In genomic region chr7:30717006-30717715, GRCm38 (mm10) we compare ENCODE assay signal across 8 mouse cellular contexts. TPM values are rescaled to one million over a fixed set of nuclear protein-coding genes. Genes with fewer than 3 reads are reported as not detected.
A peak's percentile ranks its signal among the peaks of the same experiment; 100 is the strongest.
DNase-seq lines count a peak whose midpoint lies in the region; ATAC-seq and TF ChIP-seq lines count a peak whose summit lies in the region.
"Had no signal": no experiment of that assay in that cellular context is flagged by ENCODE, and none has a peak within 500 bp of the region (broad histone marks: within the 10 kb centered on the region; RNA-seq: fewer than 3 reads in every experiment).

No protein-coding gene starts in this region.

- TF ChIP-seq CTCF in kidney, adult 2 months (conservative IDR thresholded peaks at IDR 0.05; ENCODE audit: insufficient read depth, insufficient read length, low read depth, low read length): no peak

- H3K9me3 ChIP-seq in limb, embryonic 14.5 days (ENCODE audit: control insufficient read depth, low read length): no peaks in the 10 kb centered on the region
- H3K9me3 ChIP-seq in midbrain, embryonic 15.5 days: no peaks in the 10 kb centered on the region

- peak; percentile 92 for ATAC-seq in limb, embryonic 14.5 days (ENCODE audit: low FRiP score, low read depth)
- ATAC-seq in midbrain, embryonic 15.5 days (replicated peaks): peak; percentile 94

- 0 out of 2 replicates have a peak overlapping the region, but pooled peaks have one; percentile 15 for H3K4me3 ChIP-seq in kidney, adult 2 months (ENCODE audit: insufficient read depth, low read depth, low read length)
- peak overlapping the region; percentile 32 for H3K4me3 ChIP-seq in limb, embryonic 14.5 days (replicated peaks; ENCODE audit: low read length)
- H3K4me3 ChIP-seq in midbrain, embryonic 15.5 days: peak overlapping the region; percentile 37
- H3K4me3 ChIP-seq: myocyte had no signal

- H3K4me2 ChIP-seq in limb, embryonic 14.5 days (replicated peaks; ENCODE audit: low read depth, low read length, severe bottlenecking): peak overlapping the region; percentile 59
- H3K4me2 ChIP-seq in midbrain, embryonic 15.5 days: peak overlapping the region; percentile 62

- H3K36me3 ChIP-seq in kidney, adult 2 months (ENCODE audit: control insufficient read depth, insufficient read depth, low read length): no peaks in the 10 kb centered on the region
- H3K36me3 ChIP-seq in limb, embryonic 14.5 days (ENCODE audit: control insufficient read depth, insufficient read depth, low read length): no peaks in the 10 kb centered on the region
- no peaks in the 10 kb centered on the region for H3K36me3 ChIP-seq in midbrain, embryonic 15.5 days (replicated peaks)

- H3K9ac ChIP-seq in limb, embryonic 14.5 days (ENCODE audit: low read depth, low read length, severe bottlenecking): peak overlapping the region; percentile 31; the same call in 1 of the 2 replicates
- peak overlapping the region; percentile 47 for H3K9ac ChIP-seq in midbrain, embryonic 15.5 days

- H3K4me1 ChIP-seq in kidney, adult 2 months (ENCODE audit: control insufficient read depth, insufficient read depth, low read length): no peaks in the 10 kb centered on the region
- peaks cover 7% of the 10 kb centered on the region; the same call in 1 of the 2 replicates for H3K4me1 ChIP-seq in limb, embryonic 14.5 days (ENCODE audit: control insufficient read depth, insufficient read depth, low read length)
- H3K4me1 ChIP-seq in midbrain, embryonic 15.5 days: peaks cover 14% of the 10 kb centered on the region

- 7% methylated on average over 43 of the region's 43 CpGs for WGBS in kidney, adult 2 months
- 2% methylated on average over 43 of the region's 43 CpGs for WGBS in limb, embryonic 14.5 days
- WGBS in midbrain, embryonic 15.5 days: 1% methylated on average over 43 of the region's 43 CpGs

- TF ChIP-seq POLR2A in kidney, adult 2 months (IDR thresholded peaks at IDR 0.05; ENCODE audit: low read depth, low read length): no peak
- TF ChIP-seq POLR2A in limb, embryonic 14.5 days (IDR thresholded peaks at IDR 0.05; ENCODE audit: borderline replicate concordance, extremely low read depth, insufficient read depth, insufficient read length): no peak

- no peaks in the 10 kb centered on the region for H3K27me3 ChIP-seq in kidney, adult 2 months (replicated peaks; ENCODE audit: control insufficient read depth, insufficient read depth, low read length)
- H3K27me3 ChIP-seq in limb, embryonic 14.5 days (ENCODE audit: control insufficient read depth, insufficient read depth, low read length): peaks cover 21% of the 10 kb centered on the region
- peaks cover 24% of the 10 kb centered on the region for H3K27me3 ChIP-seq in midbrain, embryonic 15.5 days (replicated peaks)

- peak; percentile 66 to 76 for DNase-seq in adrenal gland, adult 18-20 months (ENCODE audit: low spot score in 2 of 2)
- DNase-seq in embryo, embryonic 9.5 days (ENCODE audit: extremely low spot score): peak; percentile 91
- peak; percentile 16 for DNase-seq in heart, adult 8-10 months (ENCODE audit: low spot score)
- peak; percentile 40 for DNase-seq in kidney, adult 2 months
- DNase-seq in limb, embryonic 14.5 days (ENCODE audit: low spot score): peak; percentile 83
- DNase-seq in spleen, postnatal 14 days (ENCODE audit: low spot score in 2 of 2): peak; percentile 54 to 68

- H3K27ac ChIP-seq in kidney, adult 2 months (ENCODE audit: insufficient read depth, low read depth, low read length): no peak overlapping the region
- no peak overlapping the region for H3K27ac ChIP-seq in limb, embryonic 14.5 days (replicated peaks; ENCODE audit: low read depth, low read length)
- H3K27ac ChIP-seq in midbrain, embryonic 15.5 days: no peak overlapping the region

RNA-seq across cellular contexts. Expression of gene Atp4a, which starts 5.2 kb away (rescaled TPM):
- 1 to 10 TPM; 1.3 to 2.6 TPM for total RNA-seq in adrenal gland, adult 18-20 months (2021)
- total RNA-seq in heart, adult 8-10 months (2022): under 1 TPM in 3 of 4 experiments, not detected in 1; 0.09 to 0.28 (median 0.16) TPM
- polyA plus RNA-seq in kidney, adult 2 months (2012; rRNA removed): 33.1 and 39.1 TPM in 2 replicates
- polyA plus RNA-seq in limb, embryonic 14.5 days (2012; rRNA removed): 0.89 and 1.0 TPM in 2 replicates
- 0.30 and 0.48 TPM in 2 replicates for polyA plus RNA-seq in limb, embryonic 14.5 days (2014; fragmentation: Nextera tagmentation; extraction: Ambion mirVana)
- polyA plus RNA-seq in midbrain, embryonic 15.5 days (2015; fragmentation: Nextera tagmentation; extraction: Ambion mirVana): 1.7 and 1.8 TPM in 2 replicates
- polyA plus RNA-seq: myocyte had no signal

RNA-seq across cellular contexts. Expression of gene Tmem147, which starts 12.2 kb away (rescaled TPM):
- total RNA-seq in adrenal gland, adult 18-20 months (2021): 100 to 1,000 TPM; 197 to 214 TPM
- 100 to 1,000 TPM; 229 to 268 (median 258) TPM for total RNA-seq in heart, adult 8-10 months (2022)
- 457 and 511 TPM in 2 replicates for polyA plus RNA-seq in kidney, adult 2 months (2012; rRNA removed)
- 178 and 233 TPM in 2 replicates for polyA plus RNA-seq in limb, embryonic 14.5 days (2012; rRNA removed)
- 221 and 231 TPM in 2 replicates for polyA plus RNA-seq in limb, embryonic 14.5 days (2014; fragmentation: Nextera tagmentation; extraction: Ambion mirVana)
- polyA plus RNA-seq in midbrain, embryonic 15.5 days (2015; fragmentation: Nextera tagmentation; extraction: Ambion mirVana): 242 and 252 TPM in 2 replicates

RNA-seq across cellular contexts. Expression of gene 2200002J24Rik, which starts 18.4 kb away (rescaled TPM):
- 1 to 10 TPM; 2.7 to 6.4 TPM for total RNA-seq in adrenal gland, adult 18-20 months (2021)
- under 1 TPM in 1 of 4 experiments, not detected in 3; 0.82 TPM for total RNA-seq in heart, adult 8-10 months (2022)
- 0.96 and 1.4 TPM in 2 replicates for polyA plus RNA-seq in kidney, adult 2 months (2012; rRNA removed)
- polyA plus RNA-seq in limb, embryonic 14.5 days (2012; rRNA removed): 0.44 TPM in 1 of 2 replicates, not detected in the other
- polyA plus RNA-seq in limb, embryonic 14.5 days (2014; fragmentation: Nextera tagmentation; extraction: Ambion mirVana): 0.51 TPM in 1 of 2 replicates, not detected in the other
- not detected in 2 replicates for polyA plus RNA-seq in midbrain, embryonic 15.5 days (2015; fragmentation: Nextera tagmentation; extraction: Ambion mirVana)
- polyA plus RNA-seq: myocyte had no signal

RNA-seq across cellular contexts. Expression of gene Gapdhs, which starts 26.3 kb away (rescaled TPM):
- total RNA-seq in adrenal gland, adult 18-20 months (2021): under 1 TPM in 1 of 2 experiments, not detected in 1; 0.20 TPM
- not detected for total RNA-seq in heart, adult 8-10 months (2022)
- 0.31 and 0.86 TPM in 2 replicates for polyA plus RNA-seq in kidney, adult 2 months (2012; rRNA removed)
- polyA plus RNA-seq in limb, embryonic 14.5 days (2012; rRNA removed): not detected in 2 replicates
- 0.75 TPM in 1 of 2 replicates, not detected in the other for polyA plus RNA-seq in limb, embryonic 14.5 days (2014; fragmentation: Nextera tagmentation; extraction: Ambion mirVana)
- polyA plus RNA-seq in midbrain, embryonic 15.5 days (2015; fragmentation: Nextera tagmentation; extraction: Ambion mirVana): 0.72 and 1.6 TPM in 2 replicates

RNA-seq across cellular contexts. Expression of gene Sbsn, which starts 34.1 kb away (rescaled TPM):
- 100 to 1,000 TPM; 145 to 483 TPM for total RNA-seq in adrenal gland, adult 18-20 months (2021)
- total RNA-seq in heart, adult 8-10 months (2022): 1 to 10 TPM; 1.3 to 4.6 (median 3.0) TPM
- 1.4 and 1.9 TPM in 2 replicates for polyA plus RNA-seq in kidney, adult 2 months (2012; rRNA removed)
- 15.1 and 28.4 TPM in 2 replicates for polyA plus RNA-seq in limb, embryonic 14.5 days (2012; rRNA removed)
- 21.3 and 38.7 TPM in 2 replicates for polyA plus RNA-seq in limb, embryonic 14.5 days (2014; fragmentation: Nextera tagmentation; extraction: Ambion mirVana)
- 2.4 and 3.0 TPM in 2 replicates for polyA plus RNA-seq in midbrain, embryonic 15.5 days (2015; fragmentation: Nextera tagmentation; extraction: Ambion mirVana)

Comparison
In these comparisons a context has a peak if more than half of its experiments do, and no peak if none do; other contexts are left out.
1. DNase-seq: peak in every context shown above with its lines; median percentile 91 in embryo, embryonic 9.5 days; 83 in limb, embryonic 14.5 days; 71 in adrenal gland, adult 18-20 months; 61 in spleen, postnatal 14 days; 40 in kidney, adult 2 months; 16 in heart, adult 8-10 months.
2. RNA of gene Atp4a, which starts 5.2 kb away (polyA plus RNA-seq): 33.1 to 39.1 TPM in kidney, adult 2 months; 1.7 to 1.8 TPM in midbrain, embryonic 15.5 days and 0.30 to 1.0 TPM in limb, embryonic 14.5 days; every median in the first group is over 10 times any median in the second.
3. Peak in every context shown above with its lines, with median percentiles within 50 percentile points of each other: H3K4me3 ChIP-seq.